ENCODE assay signal across 11 mouse cellular contexts in genomic region chr6:99201271-99201705, GRCm38 (mm10).
DNase-seq lines count a peak whose midpoint lies in the region; ATAC-seq and TF ChIP-seq lines count a peak whose summit lies in the region.
"Had no signal": no experiment of that assay in that cellular context is flagged by ENCODE, and none has a peak within 500 bp of the region (broad histone marks: within the 10 kb centered on the region; RNA-seq: fewer than 3 reads in every experiment).

No protein-coding gene starts in this region.

- no peaks in the 10 kb centered on the region for H3K36me3 ChIP-seq in kidney, embryonic 15.5 days
- no peaks in the 10 kb centered on the region for H3K36me3 ChIP-seq in forebrain, embryonic 12.5 days (replicated peaks)
- no peaks in the 10 kb centered on the region for H3K36me3 ChIP-seq in midbrain, postnatal 0 days (ENCODE audit: insufficient read depth, low read length)

- peak overlapping the region; percentile 32; the same call in 1 of the 2 replicates for H3K27ac ChIP-seq in kidney, embryonic 15.5 days
- H3K27ac ChIP-seq in forebrain, embryonic 12.5 days = peak overlapping the region; percentile 61
- no peak overlapping the region for H3K27ac ChIP-seq in midbrain, postnatal 0 days (ENCODE audit: low read depth, low read length)

- TF ChIP-seq CTCF in brain, embryonic 14.5 days (IDR thresholded peaks at IDR 0.05; ENCODE audit: borderline replicate concordance, extremely low read depth, insufficient read depth, insufficient read length) = no peak
- no peak for TF ChIP-seq CTCF in midbrain, postnatal 0 days (IDR thresholded peaks at IDR 0.05)

- WGBS in kidney, embryonic 15.5 days = 5% methylated on average over 4 of the region's 4 CpGs
- WGBS in forebrain, embryonic 12.5 days = 2% methylated on average over 4 of the region's 4 CpGs
- WGBS in midbrain, postnatal 0 days = 8% methylated on average over 4 of the region's 4 CpGs

- no peak overlapping the region for H3K9ac ChIP-seq in kidney, embryonic 15.5 days
- no peak overlapping the region for H3K9ac ChIP-seq in forebrain, embryonic 12.5 days
- H3K9ac ChIP-seq in midbrain, postnatal 0 days (replicated peaks; ENCODE audit: low read length, poor library complexity, severe bottlenecking) = no peak overlapping the region

- ATAC-seq in kidney, embryonic 15.5 days (replicated peaks; ENCODE audit: low FRiP score) = peak; percentile 50; the same call in 1 of the 2 replicates
- peak; percentile 79 for ATAC-seq in forebrain, embryonic 12.5 days (ENCODE audit: low FRiP score)
- 0 out of 2 replicates have a peak, but pooled peaks have one; percentile 44 for ATAC-seq in midbrain, postnatal 0 days (ENCODE audit: low FRiP score)
- ATAC-seq in megakaryocyte, adult 5-6 weeks (ENCODE audit: poor library complexity, severe bottlenecking) = no peak
- ATAC-seq: lung, postnatal 0 days had no signal

- DNase-seq in kidney, adult 8-10 months = no peak
- peak; percentile 92 for DNase-seq in brain, embryonic 14.5 days (ENCODE audit: low read depth)
- DNase-seq in midbrain, postnatal 0 days (ENCODE audit: low spot score) = no peak
- DNase-seq in urinary bladder, postnatal 25 days (ENCODE audit: low spot score) = no peak
- DNase-seq: cerebellum, adult 8-10 months; gastrocnemius, postnatal 14 days; right cerebral cortex, postnatal 25 days had no signal

- TF ChIP-seq POLR2A in brain, embryonic 14.5 days (IDR thresholded peaks at IDR 0.05; ENCODE audit: borderline replicate concordance, extremely low read depth, insufficient read depth, insufficient read length, poor library complexity, severe bottlenecking) = no peak

- no peaks in the 10 kb centered on the region for H3K9me3 ChIP-seq in kidney, embryonic 15.5 days (replicated peaks)
- H3K9me3 ChIP-seq in forebrain, embryonic 12.5 days = no peaks in the 10 kb centered on the region
- no peaks in the 10 kb centered on the region for H3K9me3 ChIP-seq in midbrain, postnatal 0 days (ENCODE audit: low read length)

- no peak overlapping the region for H3K4me3 ChIP-seq in kidney, embryonic 15.5 days (replicated peaks)
- H3K4me3 ChIP-seq in forebrain, embryonic 12.5 days (replicated peaks) = no peak overlapping the region
- H3K4me3 ChIP-seq in midbrain, postnatal 0 days (ENCODE audit: low read depth, low read length) = no peak overlapping the region

- H3K4me1 ChIP-seq in kidney, embryonic 15.5 days = peaks cover 52% of the 10 kb centered on the region
- H3K4me1 ChIP-seq in forebrain, embryonic 12.5 days = peaks cover 62% of the 10 kb centered on the region
- H3K4me1 ChIP-seq in midbrain, postnatal 0 days (ENCODE audit: insufficient read depth, low read length) = 0 out of 2 replicates have a peak, but pooled peaks cover 4% of the 10 kb centered on the region

- H3K4me2 ChIP-seq in kidney, embryonic 15.5 days = no peak overlapping the region
- peak overlapping the region; percentile 42 for H3K4me2 ChIP-seq in forebrain, embryonic 12.5 days
- H3K4me2 ChIP-seq in midbrain, postnatal 0 days (ENCODE audit: low read depth, low read length, poor library complexity, severe bottlenecking) = no peak overlapping the region

- no peaks in the 10 kb centered on the region for H3K27me3 ChIP-seq in kidney, embryonic 15.5 days
- H3K27me3 ChIP-seq in forebrain, embryonic 12.5 days = peaks cover 7% of the 10 kb centered on the region
- H3K27me3 ChIP-seq in midbrain, postnatal 0 days (ENCODE audit: insufficient read depth, low read length) = no peaks in the 10 kb centered on the region
